Mouse (Mus musculus): ENCODE results near the gene Spata1. TPM values are rescaled to one million over a fixed set of nuclear protein-coding genes. Genes with fewer than 3 reads are reported as not detected.

Gene Spata1
- polyA plus RNA-seq, 1 experiment from 2014 or later = 5.6 TPM

DNA sequence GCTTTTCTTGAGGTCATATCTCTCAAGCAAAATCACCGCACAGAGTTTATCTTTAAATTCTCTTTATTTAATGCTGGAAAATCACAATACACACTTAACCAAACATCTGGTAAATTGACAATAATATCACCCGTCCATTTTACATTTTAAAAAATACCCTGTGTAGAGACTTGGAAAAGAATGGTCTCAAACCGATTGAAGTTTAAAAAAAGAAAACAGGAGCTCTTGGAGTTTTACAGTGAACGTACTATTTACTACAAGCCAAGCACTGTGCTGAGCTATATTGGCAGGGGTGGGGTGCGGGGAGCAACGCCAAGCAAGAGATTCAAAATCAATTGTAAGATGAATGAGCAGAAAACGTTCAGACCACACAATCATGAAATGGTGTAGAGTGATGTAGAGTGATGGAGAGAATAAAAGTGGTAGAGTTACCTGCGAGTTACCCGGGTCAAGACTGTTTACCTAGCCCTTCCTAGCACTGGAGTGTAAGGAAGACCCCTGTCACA lies 49.8 kb downstream of the Spata1 start, which contains the start of gene Ctbs:
Gene Ctbs (plus strand): TSS at position 51 of the 506 bp plus-strand sequence.
- Histone ChIP-seq H3K9me3 (replicated peaks) (no peaks in the 10 kb centered on the region), H3K4me1 (peaks cover 21% of the 10 kb centered on the region), H3K27ac (replicated peaks) (peak within 1 kb of the TSS; percentile 80), H3K4me3 (replicated peaks) (peak within 1 kb of the TSS; percentile 57), H3K9ac (replicated peaks) (peak within 1 kb of the TSS; percentile 66), H3K27me3 (replicated peaks) (no peaks in the 10 kb centered on the region; the same call in 1 of the 2 replicates), H3K36me3 (no peaks in the 10 kb centered on the region), H3K4me2 (peak within 1 kb of the TSS; percentile 74)
- peak; percentile 52 for ATAC-seq (ENCODE audit: low FRiP score)
- WGBS = 47% methylated on average over 9 of the region's 9 CpGs

DNA sequence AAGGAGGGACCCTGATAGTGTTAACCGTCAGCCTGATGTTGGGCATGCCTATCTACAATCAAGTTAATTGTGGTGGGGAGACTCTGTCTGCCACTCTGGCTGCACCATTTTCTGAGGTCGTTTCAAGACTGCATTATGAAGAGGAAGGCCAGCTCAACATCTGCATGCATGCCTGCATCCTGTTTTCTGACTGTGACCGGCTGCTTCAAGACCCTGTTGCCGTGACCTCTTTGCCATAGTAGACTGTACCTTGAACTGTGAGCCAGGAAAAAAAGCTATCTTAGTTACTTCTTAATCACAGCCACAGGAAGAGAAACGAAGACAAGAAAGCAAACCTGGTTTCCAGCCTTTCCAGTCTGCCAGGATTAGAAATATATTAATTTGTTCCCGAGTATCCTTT lies 50.6 kb downstream of the Spata1 start:
- 0 out of 2 replicates have a peak overlapping the region, but pooled peaks have one; percentile 13 for H3K27ac ChIP-seq (replicated peaks)
- H3K36me3 ChIP-seq = no peaks in the 10 kb centered on the region
- no peaks in the 10 kb centered on the region for H3K9me3 ChIP-seq (replicated peaks)
- peaks cover 21% of the 10 kb centered on the region for H3K4me1 ChIP-seq
- no peak overlapping the region for H3K9ac ChIP-seq (replicated peaks)
- H3K27me3 ChIP-seq (replicated peaks) = no peaks in the 10 kb centered on the region; the same call in 1 of the 2 replicates
- H3K4me3 ChIP-seq (replicated peaks) = no peak overlapping the region
- ATAC-seq (ENCODE audit: low FRiP score) = no peak
- H3K4me2 ChIP-seq = no peak overlapping the region
- 62% methylated on average over 6 of the region's 6 CpGs for whole genome bisulfite sequencing

DNA sequence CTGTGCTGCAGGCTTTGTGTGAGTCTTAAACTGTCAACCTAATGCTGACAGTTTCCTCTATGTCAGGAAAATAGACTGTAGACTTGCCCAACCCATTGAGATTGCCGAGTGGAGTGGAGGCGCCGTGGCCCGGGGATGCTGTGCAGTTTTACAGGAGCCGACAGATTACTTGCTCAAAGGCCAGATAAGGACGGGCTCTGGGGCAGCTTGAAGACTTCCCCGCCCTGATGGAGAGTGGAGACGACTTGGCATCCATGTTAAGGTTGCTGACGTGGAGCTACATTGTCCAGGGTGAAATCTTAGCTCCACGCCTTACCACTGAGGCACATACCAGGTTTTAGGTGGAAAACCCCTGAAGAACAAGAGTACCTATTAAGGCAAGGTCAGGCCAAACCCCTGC lies 51.2 kb downstream of the Spata1 start:
- H3K4me1 ChIP-seq = peaks cover 21% of the 10 kb centered on the region
- H3K27me3 ChIP-seq (replicated peaks) = no peaks in the 10 kb centered on the region; the same call in 1 of the 2 replicates
- WGBS = 93% methylated on average over 10 of the region's 10 CpGs
- no peak for ATAC-seq (ENCODE audit: low FRiP score)
- no peak overlapping the region for H3K4me3 ChIP-seq (replicated peaks)
- no peaks in the 10 kb centered on the region; the same call in 1 of the 2 replicates for H3K36me3 ChIP-seq
- no peak overlapping the region for H3K9ac ChIP-seq (replicated peaks)
- H3K9me3 ChIP-seq (replicated peaks) = no peaks in the 10 kb centered on the region
- no peak overlapping the region for H3K4me2 ChIP-seq
- no peak overlapping the region for H3K27ac ChIP-seq (replicated peaks)

DNA sequence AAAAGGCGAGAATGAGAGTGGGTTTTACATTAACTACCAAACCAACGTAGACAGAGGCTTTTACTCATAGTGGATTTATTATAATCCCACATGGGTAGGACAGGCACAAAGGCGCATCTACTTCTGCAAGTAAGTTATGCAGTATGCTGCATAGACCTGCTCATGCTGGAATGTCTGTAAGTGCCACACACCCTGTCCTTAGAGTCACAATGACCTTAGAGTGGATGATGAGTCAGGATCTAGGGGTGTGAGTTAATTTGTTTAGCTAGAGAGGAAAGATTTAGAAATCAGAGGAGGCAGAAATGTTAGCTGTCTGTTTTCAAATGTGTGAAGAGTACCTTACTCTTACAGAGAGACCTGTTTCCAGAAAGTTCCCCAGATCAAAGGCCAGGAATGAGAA lies 52.0 kb downstream of the Spata1 start:
- H3K9ac ChIP-seq (replicated peaks) = no peak overlapping the region
- no peak for ATAC-seq (ENCODE audit: low FRiP score)
- peaks cover 21% of the 10 kb centered on the region for H3K4me1 ChIP-seq
- H3K27me3 ChIP-seq (replicated peaks) = no peaks in the 10 kb centered on the region; the same call in 1 of the 2 replicates
- WGBS = 88% methylated on average over 3 of the region's 3 CpGs
- no peak overlapping the region for H3K27ac ChIP-seq (replicated peaks)
- no peaks in the 10 kb centered on the region; the same call in 1 of the 2 replicates for H3K36me3 ChIP-seq
- H3K9me3 ChIP-seq (replicated peaks) = no peaks in the 10 kb centered on the region
- H3K4me3 ChIP-seq (replicated peaks) = no peak overlapping the region
- H3K4me2 ChIP-seq = no peak overlapping the region

DNA sequence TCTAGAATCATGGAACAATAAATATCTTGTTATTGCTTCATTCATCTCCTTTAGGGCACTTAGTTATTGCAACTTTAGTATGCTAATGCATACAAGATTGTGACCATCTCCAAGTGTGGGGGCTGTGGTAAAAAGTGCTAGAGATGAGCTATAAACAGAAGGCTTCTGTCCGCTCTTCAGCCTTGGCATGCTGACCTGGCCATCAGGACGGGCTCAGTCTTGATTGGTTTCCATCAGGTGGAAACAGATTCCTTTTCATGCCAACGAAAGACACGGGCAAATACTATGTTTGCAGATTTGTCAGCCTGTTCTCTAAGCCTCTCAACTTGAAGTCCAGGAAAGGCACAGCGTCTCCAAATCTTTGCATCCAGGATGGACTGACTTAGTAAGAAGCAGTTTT lies 52.4 kb downstream of the Spata1 start:
- no peak overlapping the region for H3K27ac ChIP-seq (replicated peaks)
- H3K4me3 ChIP-seq (replicated peaks) = no peak overlapping the region
- no peaks in the 10 kb centered on the region for H3K9me3 ChIP-seq (replicated peaks)
- H3K9ac ChIP-seq (replicated peaks) = no peak overlapping the region
- ATAC-seq (ENCODE audit: low FRiP score) = no peak
- 89% methylated on average over 5 of the region's 5 CpGs for WGBS
- peaks cover 21% of the 10 kb centered on the region for H3K4me1 ChIP-seq
- H3K36me3 ChIP-seq = no peaks in the 10 kb centered on the region; the same call in 1 of the 2 replicates
- no peaks in the 10 kb centered on the region; the same call in 1 of the 2 replicates for H3K27me3 ChIP-seq (replicated peaks)
- H3K4me2 ChIP-seq = no peak overlapping the region

DNA sequence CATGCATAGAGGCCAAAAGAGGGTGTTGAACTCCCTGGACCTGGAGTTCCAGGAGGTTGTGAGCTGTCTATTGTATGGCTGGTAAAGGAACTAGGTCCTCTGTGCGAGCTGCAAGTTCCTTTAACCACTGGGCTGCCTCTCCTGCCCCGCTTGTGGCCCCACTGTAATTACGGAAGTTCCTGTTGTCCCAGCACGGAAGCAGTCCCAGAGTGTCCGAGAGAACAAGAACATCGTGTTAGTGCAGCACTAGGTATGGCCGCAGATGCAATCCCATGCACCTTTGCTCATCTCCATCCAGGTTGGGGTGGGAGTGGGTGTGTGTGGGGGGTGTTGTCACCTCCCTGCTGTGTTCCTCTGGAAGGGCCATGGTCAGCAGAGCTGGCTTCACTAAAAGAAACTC lies 54.7 kb downstream of the Spata1 start:
- WGBS = 95% methylated on average over 7 of the region's 7 CpGs
- ATAC-seq (ENCODE audit: low FRiP score) = no peak

DNA sequence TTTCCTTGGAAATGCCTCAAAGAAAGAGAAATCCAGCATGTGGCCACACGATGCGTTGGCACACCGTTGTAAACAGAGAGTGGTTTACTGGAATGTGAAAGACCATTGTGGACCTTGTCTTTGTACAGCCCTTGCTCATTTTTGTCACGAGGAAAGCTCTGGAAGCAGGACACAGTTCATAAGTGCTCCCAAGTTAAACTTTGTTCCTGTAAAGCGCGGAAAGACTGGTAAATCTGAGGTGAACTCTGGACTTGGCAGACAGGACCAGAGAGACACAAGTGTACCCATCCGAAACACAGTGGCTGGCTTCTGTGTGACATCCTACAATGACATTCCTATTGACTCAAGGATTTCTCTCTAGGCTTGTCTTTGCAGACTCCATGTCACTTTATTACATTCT lies 56.2 kb downstream of the Spata1 start:
- Histone ChIP-seq H3K4me3 (replicated peaks) (no peak overlapping the region), H3K9ac (replicated peaks) (no peak overlapping the region), H3K36me3 (peaks cover 12% of the 10 kb centered on the region; the same call in 1 of the 2 replicates), H3K4me1 (0 out of 2 replicates have a peak, but pooled peaks cover under 1% of the 10 kb centered on the region), H3K9me3 (replicated peaks) (no peaks in the 10 kb centered on the region), H3K27ac (replicated peaks) (no peak overlapping the region), H3K4me2 (no peak overlapping the region), H3K27me3 (replicated peaks) (no peaks in the 10 kb centered on the region)
- WGBS = 88% methylated on average over 7 of the region's 7 CpGs
- ATAC-seq (ENCODE audit: low FRiP score) = no peak

More for the DNA sequence above, 54.7 kb downstream of the Spata1 start:
- H3K36me3 ChIP-seq = peaks cover 7% of the 10 kb centered on the region; the same call in 1 of the 2 replicates
- no peak overlapping the region for H3K4me3 ChIP-seq (replicated peaks)
- H3K9ac ChIP-seq (replicated peaks) = no peak overlapping the region
- H3K4me2 ChIP-seq = no peak overlapping the region
- H3K4me1 ChIP-seq = peaks cover 11% of the 10 kb centered on the region
- no peaks in the 10 kb centered on the region; the same call in 1 of the 2 replicates for H3K27me3 ChIP-seq (replicated peaks)
- H3K9me3 ChIP-seq (replicated peaks) = no peaks in the 10 kb centered on the region
- H3K27ac ChIP-seq (replicated peaks) = no peak overlapping the region

DNA sequence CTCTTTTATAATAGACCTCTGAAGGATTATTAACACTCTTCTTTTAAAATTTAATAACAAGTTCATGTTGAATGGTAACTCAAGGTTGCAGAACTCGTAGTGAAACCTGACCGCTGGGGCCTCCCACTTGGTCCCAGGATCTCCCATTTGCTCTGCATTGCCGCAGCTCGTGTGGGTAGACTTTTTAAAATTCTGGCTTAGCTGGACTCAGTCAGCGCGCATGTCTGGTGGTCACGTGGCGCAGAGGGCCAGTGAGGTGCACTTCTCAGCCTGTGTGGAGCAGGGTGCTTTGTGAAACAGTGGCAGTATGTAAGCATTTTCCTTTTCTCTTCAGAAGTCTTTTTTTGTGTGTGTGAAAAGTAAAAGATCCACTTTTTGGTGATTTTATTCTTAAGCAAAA lies 56.6 kb downstream of the Spata1 start:
- Histone ChIP-seq H3K27me3 (replicated peaks) (no peaks in the 10 kb centered on the region), H3K4me1 (no peaks in the 10 kb centered on the region), H3K36me3 (peaks cover 16% of the 10 kb centered on the region; the same call in 1 of the 2 replicates), H3K9me3 (replicated peaks) (no peaks in the 10 kb centered on the region), H3K4me2 (no peak overlapping the region), H3K9ac (replicated peaks) (no peak overlapping the region), H3K27ac (replicated peaks) (no peak overlapping the region), H3K4me3 (replicated peaks) (no peak overlapping the region)
- 93% methylated on average over 8 of the region's 8 CpGs for WGBS
- ATAC-seq (ENCODE audit: low FRiP score) = no peak

DNA sequence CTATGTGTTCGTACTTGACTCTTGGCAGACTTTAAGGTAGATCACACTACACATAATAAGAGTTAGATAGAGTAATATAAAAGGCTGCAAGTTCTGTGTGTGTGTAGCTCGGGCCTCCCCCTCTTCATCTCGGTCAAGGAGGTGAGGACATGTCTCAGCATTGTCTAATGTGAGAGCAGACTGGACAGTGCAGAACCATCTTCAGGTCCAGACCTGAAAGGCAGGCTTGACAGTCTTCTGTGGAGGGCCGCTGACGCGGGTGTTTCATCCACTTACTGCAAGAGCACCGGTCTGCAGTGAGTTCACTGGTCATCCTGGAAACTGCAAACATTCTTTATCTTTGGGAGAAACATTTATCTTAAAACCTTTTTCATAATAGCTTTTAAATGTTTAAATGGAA lies 57.1 kb downstream of the Spata1 start:
- no peak overlapping the region for H3K4me3 ChIP-seq (replicated peaks)
- H3K4me1 ChIP-seq = no peaks in the 10 kb centered on the region
- no peaks in the 10 kb centered on the region for H3K9me3 ChIP-seq (replicated peaks)
- no peak overlapping the region for H3K27ac ChIP-seq (replicated peaks)
- 96% methylated on average over 7 of the region's 7 CpGs for WGBS
- no peaks in the 10 kb centered on the region for H3K27me3 ChIP-seq (replicated peaks)
- ATAC-seq (ENCODE audit: low FRiP score) = no peak
- no peak overlapping the region for H3K4me2 ChIP-seq
- H3K9ac ChIP-seq (replicated peaks) = no peak overlapping the region
- H3K36me3 ChIP-seq = peaks cover 18% of the 10 kb centered on the region; the same call in 1 of the 2 replicates

DNA sequence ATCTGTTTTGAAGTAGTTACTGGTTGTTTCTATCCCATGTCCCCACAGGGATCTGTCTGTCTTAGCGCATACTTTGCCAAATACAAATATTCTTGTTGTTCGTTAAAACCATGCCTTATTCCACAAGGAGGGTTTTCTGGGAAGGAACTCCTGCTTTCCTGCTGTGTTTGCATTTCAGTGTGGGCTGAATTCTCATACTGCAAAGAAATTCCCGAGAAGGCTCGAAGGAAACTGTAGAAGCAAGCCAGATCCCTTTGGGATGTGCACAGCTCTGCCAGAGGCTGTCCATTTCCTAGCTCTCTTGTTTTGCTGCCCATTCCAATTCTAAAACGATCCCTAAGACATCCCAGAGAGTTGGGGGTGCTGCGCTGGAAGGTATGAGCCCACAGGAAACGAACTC lies 59.1 kb downstream of the Spata1 start:
- H3K27ac ChIP-seq (replicated peaks) = no peak overlapping the region
- H3K4me3 ChIP-seq (replicated peaks) = no peak overlapping the region
- no peak overlapping the region for H3K9ac ChIP-seq (replicated peaks)
- H3K4me1 ChIP-seq = no peaks in the 10 kb centered on the region
- ATAC-seq (ENCODE audit: low FRiP score) = no peak
- H3K27me3 ChIP-seq (replicated peaks) = no peaks in the 10 kb centered on the region
- no peak overlapping the region for H3K4me2 ChIP-seq
- H3K36me3 ChIP-seq = peaks cover 38% of the 10 kb centered on the region
- WGBS = 89% methylated on average over 7 of the region's 7 CpGs
- no peaks in the 10 kb centered on the region for H3K9me3 ChIP-seq (replicated peaks)

DNA sequence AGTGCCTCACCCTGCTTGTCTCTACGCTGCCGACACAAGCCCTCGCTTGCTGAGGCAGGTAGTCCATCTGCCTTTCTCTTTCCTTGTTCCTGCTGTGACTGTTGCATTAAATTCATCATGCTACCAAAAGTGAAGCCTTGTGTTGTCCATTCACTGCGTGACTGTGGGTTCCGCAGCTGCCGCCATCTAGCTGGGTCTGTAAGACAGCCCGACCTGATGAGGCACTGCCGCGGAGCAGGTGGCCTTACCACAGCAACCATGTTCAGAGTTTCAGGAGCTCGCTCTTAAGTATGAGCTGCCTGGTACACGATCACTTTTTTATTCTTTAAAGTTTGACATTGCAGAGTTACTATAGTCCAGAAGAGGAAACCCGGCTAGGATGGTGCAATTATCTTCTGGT lies 59.5 kb downstream of the Spata1 start:
- Histone ChIP-seq H3K4me2 (no peak overlapping the region), H3K27ac (replicated peaks) (no peak overlapping the region), H3K9ac (replicated peaks) (no peak overlapping the region), H3K9me3 (replicated peaks) (no peaks in the 10 kb centered on the region), H3K4me1 (no peaks in the 10 kb centered on the region), H3K4me3 (replicated peaks) (no peak overlapping the region), H3K27me3 (replicated peaks) (no peaks in the 10 kb centered on the region), H3K36me3 (peaks cover 38% of the 10 kb centered on the region)
- no peak for ATAC-seq (ENCODE audit: low FRiP score)
- WGBS = 92% methylated on average over 12 of the region's 12 CpGs

DNA sequence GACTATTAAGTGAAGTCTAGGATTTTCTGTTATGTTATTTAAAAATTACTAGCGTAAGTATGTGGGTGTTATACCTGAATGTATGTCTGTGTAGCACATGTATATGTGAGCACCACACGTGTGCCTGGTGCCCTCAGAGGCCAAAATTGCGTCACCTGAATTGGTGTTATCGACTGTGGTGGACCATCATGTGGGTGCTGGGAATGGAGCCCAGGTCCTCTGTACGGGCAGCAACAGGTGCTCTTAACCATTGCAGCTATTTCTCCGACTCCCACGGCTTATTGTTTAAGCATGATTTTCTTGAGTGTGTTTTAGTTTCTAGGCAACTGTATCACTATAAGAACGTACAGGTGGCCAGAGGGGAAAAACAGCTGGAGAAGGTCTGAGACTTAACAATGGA lies 63.4 kb downstream of the Spata1 start:
- Histone ChIP-seq H3K4me2 (no peak overlapping the region), H3K9ac (replicated peaks) (no peak overlapping the region), H3K9me3 (replicated peaks) (no peaks in the 10 kb centered on the region), H3K27me3 (replicated peaks) (no peaks in the 10 kb centered on the region), H3K4me3 (replicated peaks) (no peak overlapping the region), H3K27ac (replicated peaks) (no peak overlapping the region), H3K36me3 (peaks cover 57% of the 10 kb centered on the region), H3K4me1 (no peaks in the 10 kb centered on the region)
- WGBS = 96% methylated on average over 8 of the region's 8 CpGs
- no peak for ATAC-seq (ENCODE audit: low FRiP score)
